Mouse (Mus musculus) megakaryocyte progenitor cell, adult 5-6 weeks (primary cell): ENCODE results near the gene Pabpc4l. TPM values are rescaled to one million over a fixed set of nuclear protein-coding genes. Genes with fewer than 3 reads are reported as not detected.
"Not testable (repeated sequence)": the region's sequence is repeated elsewhere in the genome, so short reads cannot be mapped to it uniquely, and the experiment has no call there.

ENCODE experiments used
- ATAC-seq: replicated peaks from 2 replicates; pipeline ENCODE4 v1.8.0; 2016; ENCODE audit warnings: mild to moderate bottlenecking, moderate TSS enrichment, inconsistent platforms; ENCODE audit not compliant: poor library complexity
- total RNA-seq, 2 experiments: library from RNA; stranded (forward) in 1 of 2; stranded (reverse) in 1 of 2; fragments of 157-497, 149-512 nt in 1 of 2; fragments of 200-1000 nt in 1 of 2; gene quantifications; 2 replicates each; pipeline versions ENCODE4 v1.2.3 to v1.2.4; 2015 to 2017

Pabpc4l gene
- total RNA-seq (2015) (0.17 TPM in 1 of 2 replicates, not detected in the other), total RNA-seq (2017) (0.68 TPM in 1 of 2 replicates, not detected in the other)

- peak; percentile 29 for ATAC-seq
Observed at GRCm38 (mm10) chr3:46447481-46448265, at the start of gene Pabpc4l. TSS of gene Pabpc4l (minus strand) at chr3:46448219.

GRCm38 (mm10) chr3:46490989-46491259 lies 42.9 kb upstream of the Pabpc4l start:
- ATAC-seq: no peak

GRCm38 (mm10) chr3:46490132-46490988 lies 42.3 kb upstream of the Pabpc4l start:
- no peak for ATAC-seq

GRCm38 (mm10) chr3:46486091-46486490 lies 38.1 kb upstream of the Pabpc4l start:
- ATAC-seq: not testable (repeated sequence)

GRCm38 (mm10) chr3:46448266-46448532 lies 180 bp upstream of the Pabpc4l start:
- ATAC-seq: no peak

GRCm38 (mm10) chr3:46431416-46431815 lies 16.6 kb downstream of the Pabpc4l start:
- ATAC-seq: no peak
